Mouse (Mus musculus) v-Abl transformed pro-B cells (cell line): ENCODE results near the gene Pycr2.
"Not testable (repeated sequence)": the region's sequence is repeated elsewhere in the genome, so short reads cannot be mapped to it uniquely, and the experiment has no call there.

Experiments used
- in situ Hi-C, 2 experiments: fragments of 400-800 bp; cut with MboI; formaldehyde crosslinking; loops; one replicate each; pipeline ENCODE4 v1.15.1; 2025; ENCODE audit not compliant: unreplicated experiment in 2 of 2

The Pycr2 gene

DNA sequence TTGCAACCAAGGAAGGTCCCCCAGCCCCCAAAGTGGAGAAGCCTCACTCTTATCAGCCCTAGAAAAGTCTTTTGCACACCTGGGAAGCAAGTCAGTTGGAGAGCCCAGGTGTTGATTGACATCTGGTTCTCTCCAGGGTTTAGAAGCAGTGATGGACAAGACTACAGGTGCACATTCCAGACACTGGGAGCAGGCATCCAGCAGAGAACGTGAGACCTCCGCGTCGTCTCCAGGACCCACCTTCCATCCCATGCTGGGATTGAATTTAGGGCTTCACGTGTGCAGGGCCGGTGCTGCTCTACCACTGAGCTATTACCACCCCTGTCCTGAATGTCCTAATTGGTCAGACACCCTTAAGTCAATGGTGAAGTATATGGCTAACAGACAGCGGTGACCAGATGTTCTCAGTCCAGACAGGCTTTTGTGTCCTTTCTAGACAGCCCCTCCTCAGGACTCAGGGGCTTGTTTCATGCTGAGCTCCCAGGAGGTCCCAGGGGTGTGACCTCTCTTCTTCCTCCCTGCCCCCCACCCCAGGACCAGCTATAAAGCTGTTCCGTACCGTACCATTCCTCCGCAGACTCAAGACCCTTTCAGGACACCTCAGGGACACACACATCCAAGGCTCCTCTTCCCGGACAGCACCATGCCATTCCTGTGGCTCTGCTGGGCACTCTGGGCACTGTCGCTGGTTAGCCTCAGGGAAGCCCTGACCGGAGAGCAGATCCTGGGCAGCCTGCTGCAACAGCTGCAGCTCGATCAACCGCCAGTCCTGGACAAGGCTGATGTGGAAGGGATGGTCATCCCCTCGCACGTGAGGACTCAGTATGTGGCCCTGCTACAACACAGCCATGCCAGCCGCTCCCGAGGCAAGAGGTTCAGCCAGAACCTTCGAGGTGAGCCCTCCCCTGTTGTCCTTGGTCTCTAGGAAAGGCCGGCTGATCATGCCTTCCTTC, 30.6 kb downstream of the Pycr2 start, which contains the start of gene Lefty1:
Gene Lefty1, plus strand, starts transcription at position 556 of the 953 bp plus-strand sequence.
- in situ Hi-C loops = no loop called here

- in situ Hi-C loops = not testable (repeated sequence)
These were observed 32.7 kb downstream of the Pycr2 start for GRCm38 (mm10) chr1:180936610-180937398.

- in situ Hi-C loops = not testable (repeated sequence)
These were observed 33.5 kb downstream of the Pycr2 start for GRCm38 (mm10) chr1:180937631-180938030.

DNA sequence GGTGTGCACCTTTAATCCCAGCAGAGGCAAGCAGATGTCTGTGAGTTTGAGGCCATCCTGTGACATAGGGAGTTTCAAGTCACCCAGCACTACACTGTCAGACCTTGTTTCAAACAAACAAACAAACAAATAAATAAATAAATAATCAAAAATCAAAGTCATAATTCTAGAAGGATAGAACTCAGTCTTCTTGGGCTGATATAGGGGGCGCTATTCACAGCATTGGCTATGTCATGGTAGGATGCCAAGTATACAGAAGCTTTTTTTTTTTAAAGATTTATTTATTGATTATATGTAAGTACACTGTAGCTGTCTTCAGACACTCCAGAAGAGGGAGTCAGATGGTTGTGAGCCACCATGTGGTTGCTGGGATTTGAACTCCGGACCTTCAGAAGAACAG, 34.7 kb downstream of the Pycr2 start:
- in situ Hi-C loops = not testable (repeated sequence)

- in situ Hi-C loops = no loop called here
These were observed 36.8 kb downstream of the Pycr2 start for GRCm38 (mm10) chr1:180940776-180941460.

GRCm38 (mm10) chr1:180941726-180942125, 37.6 kb downstream of the Pycr2 start:
- in situ Hi-C loops = no loop called here

- in situ Hi-C loops = no loop called here
These were observed 38.3 kb downstream of the Pycr2 start, which contains the start of gene Tmem63a for GRCm38 (mm10) chr1:180942166-180943031. TSS of gene Tmem63a (plus strand) at chr1:180942344.

DNA sequence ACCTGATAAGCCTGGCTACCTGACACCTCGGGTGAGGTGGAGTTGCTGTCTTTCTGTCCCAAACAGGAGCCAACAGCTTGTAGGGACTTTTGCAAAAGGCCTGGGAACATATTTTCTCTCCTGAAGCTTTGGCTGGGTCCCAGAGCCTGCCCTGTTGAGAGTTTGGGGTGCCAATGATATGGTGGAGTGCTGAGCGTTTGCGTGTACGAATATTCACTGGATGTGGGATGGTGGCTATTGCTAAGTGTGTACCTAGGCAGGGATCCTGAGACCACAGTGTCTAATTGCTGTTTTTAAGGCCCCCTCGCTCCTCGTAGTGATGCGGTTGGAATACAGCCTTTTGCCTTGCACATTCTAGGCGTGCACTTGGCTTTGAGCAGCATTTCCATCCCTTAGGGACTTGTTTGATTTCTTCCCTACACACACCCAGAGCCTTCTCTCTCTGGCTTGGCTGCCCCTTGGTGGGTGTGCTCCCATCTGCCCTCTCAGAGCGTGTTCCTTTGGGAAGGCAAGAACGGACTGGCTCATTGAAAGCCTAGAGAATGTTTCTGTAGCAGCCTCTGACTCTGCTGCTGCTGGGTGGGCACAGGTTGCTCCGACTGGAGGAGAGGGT, 39.0 kb downstream of the Pycr2 start:
- in situ Hi-C loops = no loop called here

- in situ Hi-C loops = no loop called here
These were observed 39.8 kb downstream of the Pycr2 start for GRCm38 (mm10) chr1:180943896-180944295.

GRCm38 (mm10) chr1:180944553-180944952, 40.5 kb downstream of the Pycr2 start:
- in situ Hi-C loops = no loop called here

DNA sequence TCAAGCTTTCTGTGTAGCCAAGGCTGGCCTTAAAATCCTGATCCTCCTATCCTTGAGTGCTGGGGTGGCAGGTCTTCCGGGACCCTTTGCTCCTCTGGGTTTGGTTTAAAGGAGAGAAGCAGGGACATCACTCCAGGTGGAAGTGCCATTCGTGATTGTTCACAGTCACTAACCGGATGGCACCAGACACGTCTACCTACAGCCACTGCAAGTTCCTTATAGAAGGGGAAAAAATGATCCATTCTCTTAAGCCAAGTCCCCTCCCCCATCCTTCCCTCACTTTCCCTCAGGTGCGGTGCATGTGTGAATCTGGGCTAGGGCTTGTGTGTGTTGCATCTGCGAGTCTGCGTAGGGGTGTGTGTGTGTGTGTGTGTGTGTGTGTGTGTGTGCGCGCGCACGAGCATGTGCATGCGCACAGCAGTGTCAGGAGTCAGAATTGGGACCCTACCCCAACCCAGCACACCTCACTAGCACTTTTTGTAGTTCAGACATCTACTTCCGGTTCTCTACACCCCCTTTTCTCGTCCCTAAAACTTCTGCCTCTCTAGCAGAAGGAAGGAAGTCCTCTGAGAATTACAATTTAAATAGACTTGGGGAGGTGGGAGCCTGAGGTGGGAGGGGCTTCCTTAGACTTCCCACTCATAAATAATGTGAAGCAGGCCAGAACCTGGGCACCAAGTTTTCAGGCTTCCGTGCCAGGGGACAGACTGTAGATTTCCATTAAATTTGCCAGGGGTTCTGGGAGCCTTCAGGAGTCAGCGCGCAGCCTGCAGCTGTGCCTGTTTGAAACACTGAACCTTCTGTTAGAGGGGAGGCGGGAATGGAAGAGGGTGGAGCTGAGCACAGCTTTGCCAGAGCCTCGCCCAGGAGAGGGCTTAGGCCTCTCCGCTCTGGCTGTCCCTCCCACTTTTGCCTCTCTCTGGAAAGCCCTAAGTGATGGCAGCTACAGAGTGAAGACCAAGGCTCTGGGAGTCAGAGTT, 41.2 kb downstream of the Pycr2 start:
- in situ Hi-C loops = no loop called here

DNA sequence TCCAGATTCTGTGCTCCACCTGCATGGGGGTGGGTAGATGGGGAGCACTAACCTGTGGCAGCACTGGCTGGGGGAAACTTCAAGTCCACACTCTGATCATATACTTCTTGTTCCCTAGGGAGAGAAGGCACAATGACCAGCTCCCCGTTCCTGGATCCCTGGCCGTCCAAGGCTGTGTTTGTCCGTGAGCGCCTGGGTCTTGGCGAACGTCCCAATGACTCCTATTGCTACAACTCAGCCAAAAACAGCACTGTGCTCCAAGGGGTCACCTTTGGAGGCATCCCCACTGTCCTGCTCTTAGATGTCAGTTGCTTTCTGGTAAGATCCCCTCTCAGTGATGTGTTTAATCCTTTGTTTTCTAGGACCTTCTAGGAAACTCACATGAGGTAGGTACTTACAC, 42.4 kb downstream of the Pycr2 start:
- in situ Hi-C loops = no loop called here

DNA sequence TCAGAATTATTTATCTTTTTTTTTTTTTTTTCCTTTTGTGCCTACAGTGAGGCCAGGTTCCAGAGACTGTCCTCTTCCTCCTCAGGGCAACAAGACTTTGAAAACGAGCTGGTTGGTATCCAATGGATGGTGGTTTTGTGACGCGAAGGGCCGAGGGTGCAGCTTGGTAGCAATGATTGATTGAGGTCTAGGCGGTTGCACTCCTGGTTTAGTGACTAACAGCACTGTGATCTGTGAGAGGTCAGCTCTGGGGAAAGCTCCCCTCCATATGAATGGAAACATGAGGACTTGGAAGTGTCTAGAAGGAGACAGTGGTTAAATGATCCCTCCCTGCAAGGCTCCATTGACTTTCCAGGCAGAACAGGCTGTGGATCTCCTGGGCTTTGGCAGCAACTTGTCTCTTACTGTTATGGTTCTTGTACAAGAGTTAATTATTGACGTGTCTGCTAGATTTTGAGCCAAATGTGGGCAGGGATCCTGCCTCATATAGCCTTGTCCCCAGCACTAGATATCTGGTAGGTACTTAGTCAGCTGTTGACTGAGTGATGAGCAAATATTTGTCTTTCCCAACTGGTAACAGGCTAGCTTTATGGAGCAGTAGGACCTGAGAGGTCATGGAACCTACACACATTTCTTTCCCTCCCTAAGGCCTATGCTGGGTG, 48.1 kb downstream of the Pycr2 start:
- in situ Hi-C loops = no loop called here

DNA sequence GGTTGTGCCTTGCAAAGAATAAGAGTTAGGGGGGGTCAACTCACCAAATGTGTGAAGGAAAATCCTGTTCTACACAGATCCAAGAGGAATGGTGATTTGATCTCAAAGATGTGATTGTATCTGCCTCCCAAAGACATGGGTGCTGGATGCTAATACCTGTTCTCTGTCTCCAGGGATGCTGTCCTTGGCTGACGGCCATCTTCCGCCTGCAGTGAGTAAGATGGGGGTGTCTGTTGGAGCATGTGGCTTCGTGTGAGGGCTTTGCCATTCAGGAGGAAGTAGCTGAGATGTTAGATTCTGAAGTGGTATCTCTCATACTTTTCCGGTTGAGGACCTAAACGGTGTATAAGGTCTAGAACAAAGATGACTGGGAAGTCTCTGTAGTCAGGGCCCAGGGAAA, 48.7 kb downstream of the Pycr2 start:
- in situ Hi-C loops = no loop called here

DNA sequence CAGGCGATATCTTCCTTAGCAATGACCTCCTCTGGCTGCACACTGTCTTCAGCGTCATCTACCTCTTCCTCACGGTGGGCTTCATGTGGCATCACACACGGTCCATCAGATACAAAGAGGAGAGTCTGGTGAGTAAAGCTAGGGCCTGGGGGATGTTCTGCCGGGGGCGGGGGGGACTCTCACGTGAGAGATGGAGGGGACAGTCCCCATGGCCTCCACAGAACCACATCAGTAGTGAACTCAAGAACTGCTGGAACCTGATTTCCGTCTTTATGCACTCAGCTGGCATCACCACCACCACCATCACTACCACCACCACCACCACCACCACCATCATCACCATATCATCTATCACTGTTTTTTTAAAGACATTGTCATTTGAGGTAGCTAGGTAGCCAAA, 52.3 kb downstream of the Pycr2 start:
- in situ Hi-C loops = no loop called here

GRCm38 (mm10) chr1:180956973-180957381, 52.9 kb downstream of the Pycr2 start:
- in situ Hi-C loops = no loop called here
